Mouse (Mus musculus) liver, embryonic 15.5 days (tissue): ENCODE measurements at regions not wholly inside any gene's neighbourhood (a gene's known extent, or its start where the extent isn't known, plus 50 kb on each side); places are given as distances from the start of the nearest gene placed in this dataset.

Experiments used
- ATAC-seq: fragments of 200-750 bp; cut with Nextera tagmentation; 2 replicates; pipeline ENCODE4 v1.8.0; 2017; ENCODE audit warnings: moderate number of reproducible peaks, mild to moderate bottlenecking, moderate library complexity; ENCODE audit not compliant: insufficient read depth
- H3K27ac ChIP-seq: fragments of 300-500 bp; sonication (generic); replicated peaks from 2 replicates; pipeline ENCODE4 v1.5.1; 2015; ENCODE audit warnings: mild to moderate bottlenecking, inconsistent platforms
- H3K27me3 ChIP-seq: fragments of 300-500 bp; sonication (generic); 2 replicates; pipeline ENCODE4 v1.6.1; 2015; ENCODE audit warnings: mild to moderate bottlenecking, inconsistent platforms
- H3K36me3 ChIP-seq: fragments of 300-500 bp; sonication (generic); replicated peaks from 2 replicates; pipeline ENCODE4 v1.6.1; 2015; ENCODE audit warnings: moderate library complexity, mild to moderate bottlenecking, inconsistent platforms
- H3K4me1 ChIP-seq: fragments of 300-500 bp; sonication (generic); replicated peaks from 2 replicates; pipeline ENCODE4 v1.6.1; 2015; ENCODE audit warnings: inconsistent platforms
- H3K4me2 ChIP-seq: fragments of 300-500 bp; sonication (generic); 2 replicates; pipeline ENCODE4 v1.6.1; 2015; ENCODE audit warnings: moderate library complexity, mild to moderate bottlenecking, inconsistent platforms
- H3K4me3 ChIP-seq: fragments of 300-500 bp; sonication (generic); replicated peaks from 2 replicates; pipeline ENCODE4 v1.5.1; 2015; ENCODE audit warnings: mild to moderate bottlenecking, inconsistent platforms
- H3K9ac ChIP-seq: fragments of 300-500 bp; sonication (generic); 2 replicates; pipeline ENCODE4 v1.6.1; 2015; ENCODE audit warnings: moderate library complexity, mild to moderate bottlenecking, inconsistent platforms
- H3K9me3 ChIP-seq: fragments of 300-500 bp; sonication (generic); replicated peaks from 2 replicates; pipeline ENCODE4 v1.6.1; 2016; ENCODE audit warnings: inconsistent platforms
- WGBS: fragments of 180-500 bp; shearing (Covaris S2); methylation state at CpG from one replicate; pipeline ENCODE4 v1.1.7; 2015; ENCODE audit warnings: mixed read lengths; ENCODE audit not compliant: insufficient replicate concordance; 5-methylcytosine and 5-hydroxymethylcytosine counted together

DNA sequence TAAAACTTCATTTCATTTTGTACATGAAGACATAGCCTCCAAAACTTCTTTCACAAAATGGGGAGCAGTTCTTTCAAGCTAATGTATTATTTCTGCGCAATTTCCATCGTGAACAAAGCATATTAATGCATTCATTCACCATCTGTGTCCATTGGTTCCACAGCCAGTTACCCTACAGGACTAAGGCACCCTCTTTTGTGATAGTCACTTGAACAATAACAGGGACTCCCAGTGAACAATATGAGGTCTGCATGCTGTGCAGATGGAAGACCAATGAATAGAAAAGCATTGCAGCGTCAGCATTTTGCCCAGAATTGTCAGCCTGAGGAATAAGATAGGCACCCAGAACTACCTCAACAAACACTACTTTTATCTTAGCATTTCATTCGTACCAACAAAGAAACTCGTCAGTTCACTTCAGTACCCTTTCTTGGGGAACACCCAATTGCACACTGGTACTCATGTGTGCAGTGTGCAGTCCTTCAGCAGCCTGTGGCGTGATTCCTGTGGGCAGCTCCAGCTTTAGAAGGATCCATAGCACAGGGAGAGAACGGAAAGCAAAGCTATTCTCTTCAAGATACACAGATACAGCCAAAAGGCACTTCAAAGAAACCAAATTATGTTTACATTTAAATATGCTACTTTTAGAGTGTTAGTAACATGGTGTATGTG, 476.2 kb upstream of the Nr3c2 start:
- Histone ChIP-seq H3K4me1 (no peaks in the 10 kb centered on the region), H3K9ac (no peak overlapping the region), H3K4me3 (no peak overlapping the region), H3K36me3 (no peaks in the 10 kb centered on the region), H3K9me3 (no peaks in the 10 kb centered on the region), H3K27me3 (no peaks in the 10 kb centered on the region), H3K27ac (no peak overlapping the region), H3K4me2 (no peak overlapping the region)
- ATAC-seq, result no peak
- WGBS, result 55% methylated on average over 7 of the region's 7 CpGs

DNA sequence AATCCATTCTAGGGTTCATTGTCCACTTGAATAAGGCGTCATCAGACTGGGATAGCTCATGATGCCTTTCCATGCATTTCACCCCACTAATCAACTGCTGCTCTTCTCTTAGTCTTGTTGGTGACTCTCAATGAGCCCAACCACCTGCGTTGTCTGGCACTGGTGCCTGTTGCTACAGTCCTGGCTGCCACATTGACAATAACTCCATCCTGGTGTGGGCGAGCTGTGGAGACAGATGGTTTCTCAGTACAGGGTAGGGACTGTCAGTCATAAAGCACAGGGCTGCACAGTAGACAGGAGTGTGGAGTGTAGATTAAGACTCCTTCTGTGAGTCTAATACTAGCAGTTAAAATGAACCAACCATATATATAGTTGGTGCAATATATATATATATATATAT, 469.4 kb upstream of the Nr3c2 start:
- no peak overlapping the region for H3K9ac ChIP-seq
- H3K4me2 ChIP-seq, result no peak overlapping the region
- no peak for ATAC-seq
- no peaks in the 10 kb centered on the region for H3K27me3 ChIP-seq
- WGBS, result 65% methylated on average over 3 of the region's 3 CpGs
- no peaks in the 10 kb centered on the region for H3K9me3 ChIP-seq
- no peak overlapping the region for H3K27ac ChIP-seq
- no peaks in the 10 kb centered on the region for H3K36me3 ChIP-seq
- no peak overlapping the region for H3K4me3 ChIP-seq
- H3K4me1 ChIP-seq, result no peaks in the 10 kb centered on the region

DNA sequence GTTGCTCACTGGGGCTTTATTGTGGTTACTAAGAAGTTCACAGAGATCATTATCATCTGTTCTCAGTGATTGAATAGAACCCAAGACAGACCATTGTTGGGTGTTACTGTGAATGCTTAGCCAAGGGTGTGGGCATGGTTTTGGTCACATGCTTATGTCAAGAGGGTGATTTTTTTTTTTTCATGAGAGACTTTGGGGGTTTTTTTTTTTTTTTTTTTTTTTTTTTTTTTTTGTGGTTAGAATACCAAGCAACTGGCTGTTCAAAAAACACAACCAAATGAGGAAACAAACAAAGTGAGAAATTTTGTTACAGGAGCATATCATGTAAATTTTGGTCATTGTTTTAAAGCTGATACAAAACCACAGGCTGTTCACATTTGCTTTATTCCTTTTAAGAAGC, 466.4 kb upstream of the Nr3c2 start:
- no peak for ATAC-seq
- H3K4me1 ChIP-seq, result no peaks in the 10 kb centered on the region
- no peaks in the 10 kb centered on the region for H3K36me3 ChIP-seq
- no peak overlapping the region for H3K4me2 ChIP-seq
- no peak overlapping the region for H3K9ac ChIP-seq
- no peaks in the 10 kb centered on the region for H3K9me3 ChIP-seq
- no peak overlapping the region for H3K4me3 ChIP-seq
- no peaks in the 10 kb centered on the region for H3K27me3 ChIP-seq
- H3K27ac ChIP-seq, result no peak overlapping the region

DNA sequence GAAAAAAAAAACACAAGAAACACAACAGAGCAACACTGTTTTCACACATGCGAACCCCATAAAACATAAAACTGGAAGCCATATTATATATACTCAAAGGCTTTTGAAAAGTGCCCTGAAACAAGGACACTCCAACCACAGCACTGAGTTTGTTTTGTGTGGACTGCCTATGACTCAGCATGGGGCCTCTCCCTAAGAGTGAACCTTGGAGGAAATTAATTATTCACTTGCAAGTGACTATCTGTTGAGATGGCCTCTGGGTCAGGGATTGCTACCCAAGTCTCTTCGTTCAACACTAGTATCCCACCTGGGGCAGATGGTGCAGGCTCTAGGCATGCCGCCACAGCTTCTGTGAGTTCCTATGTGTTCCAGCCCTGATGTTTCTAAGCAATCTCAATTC, 461.3 kb upstream of the Nr3c2 start:
- H3K9ac ChIP-seq, result no peak overlapping the region
- 76% methylated on average over 3 of the region's 3 CpGs for WGBS
- no peaks in the 10 kb centered on the region for H3K36me3 ChIP-seq
- no peak for ATAC-seq
- H3K4me2 ChIP-seq, result no peak overlapping the region
- no peak overlapping the region for H3K4me3 ChIP-seq
- H3K27ac ChIP-seq, result no peak overlapping the region
- no peaks in the 10 kb centered on the region for H3K27me3 ChIP-seq
- no peaks in the 10 kb centered on the region for H3K9me3 ChIP-seq
- no peaks in the 10 kb centered on the region for H3K4me1 ChIP-seq

DNA sequence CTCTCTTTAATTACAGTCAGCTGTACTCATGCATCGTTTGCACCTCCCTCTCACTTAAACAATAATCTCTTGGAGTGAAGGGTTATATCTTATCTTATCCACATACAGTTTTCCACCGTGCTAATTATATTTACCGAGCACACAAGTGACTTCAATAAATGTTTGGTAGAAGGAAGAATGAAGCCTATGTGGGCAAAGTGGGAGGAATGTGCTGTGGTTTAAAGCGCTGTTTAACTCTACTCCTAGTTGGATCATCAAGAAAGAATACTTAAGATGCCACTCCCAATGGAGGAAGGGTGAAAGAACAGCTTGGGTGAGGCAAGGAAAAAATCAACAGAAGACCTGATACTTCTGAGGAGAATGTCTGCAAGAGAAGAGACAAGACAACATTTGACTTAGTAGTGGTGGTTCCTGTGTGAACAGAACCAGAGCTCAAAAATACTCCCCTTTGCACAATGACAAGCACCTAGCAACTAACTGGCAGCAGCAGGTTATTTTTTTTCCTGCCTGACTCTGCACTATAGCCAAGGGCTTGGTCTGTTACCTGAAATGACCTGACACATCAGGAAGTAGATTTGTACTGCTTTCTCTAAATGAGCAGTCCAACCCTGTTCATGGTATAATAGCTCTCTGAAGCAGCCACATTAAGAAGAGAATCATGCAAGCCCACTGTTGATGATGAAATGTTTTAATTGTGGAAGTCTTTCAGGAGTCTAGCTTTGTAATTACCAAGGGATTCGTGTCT, 424.6 kb upstream of the Nr3c2 start:
- Histone ChIP-seq H3K27ac (no peak overlapping the region), H3K9ac (no peak overlapping the region), H3K27me3 (no peaks in the 10 kb centered on the region), H3K4me1 (no peaks in the 10 kb centered on the region), H3K4me3 (no peak overlapping the region), H3K36me3 (no peaks in the 10 kb centered on the region), H3K4me2 (no peak overlapping the region), H3K9me3 (no peaks in the 10 kb centered on the region)
- WGBS, result 46% methylated on average over 5 of the region's 5 CpGs
- no peak for ATAC-seq

DNA sequence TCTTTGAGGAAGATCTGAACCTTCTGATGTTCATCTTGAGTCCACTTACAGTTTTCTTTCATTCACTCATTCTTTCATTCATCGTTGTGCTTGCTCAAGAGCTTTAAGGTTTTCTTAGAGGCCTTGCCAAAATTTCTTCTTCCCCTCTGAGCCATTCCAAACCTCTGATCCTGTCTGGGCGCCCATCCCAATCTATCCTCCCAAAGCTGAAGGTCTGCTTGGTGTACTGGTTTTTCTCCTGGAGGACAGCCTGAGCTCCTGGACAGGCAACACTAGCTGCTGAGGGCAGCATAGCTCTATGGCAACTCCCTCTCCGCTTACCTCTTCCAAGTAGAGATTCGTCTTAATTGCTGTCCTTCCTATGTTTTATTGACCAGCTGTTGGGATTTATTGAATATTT, 420.3 kb upstream of the Nr3c2 start:
- Histone ChIP-seq H3K9ac (no peak overlapping the region), H3K9me3 (no peaks in the 10 kb centered on the region), H3K27me3 (no peaks in the 10 kb centered on the region), H3K4me1 (no peaks in the 10 kb centered on the region), H3K4me2 (no peak overlapping the region), H3K4me3 (no peak overlapping the region), H3K36me3 (no peaks in the 10 kb centered on the region), H3K27ac (no peak overlapping the region)
- no peak for ATAC-seq
- 57% methylated on average over 4 of the region's 4 CpGs for WGBS

DNA sequence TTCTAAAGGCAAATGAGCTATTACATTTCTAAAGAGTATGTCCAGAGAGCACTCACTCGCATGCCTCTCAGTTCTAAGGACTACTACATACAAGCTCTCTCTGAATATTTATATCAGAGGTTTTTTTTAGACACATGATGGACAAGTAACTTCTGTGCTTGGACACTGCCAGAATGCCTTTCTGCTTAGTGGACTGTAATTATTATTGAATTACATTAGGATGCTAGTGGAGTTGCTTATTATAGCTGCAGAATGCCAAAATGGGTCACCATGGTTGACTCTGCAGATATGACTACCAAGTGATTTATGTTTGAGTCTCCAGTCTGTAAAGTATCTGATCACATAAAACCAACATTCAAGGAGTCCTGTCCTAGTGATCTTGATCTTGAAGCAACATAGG, 395.6 kb upstream of the Nr3c2 start:
- no peak overlapping the region for H3K4me3 ChIP-seq
- no peaks in the 10 kb centered on the region for H3K9me3 ChIP-seq
- H3K36me3 ChIP-seq, result no peaks in the 10 kb centered on the region
- ATAC-seq, result no peak
- no peak overlapping the region for H3K4me2 ChIP-seq
- H3K9ac ChIP-seq, result no peak overlapping the region
- 60% methylated on average over 1 of the region's 1 CpGs for WGBS
- H3K27me3 ChIP-seq, result no peaks in the 10 kb centered on the region
- no peaks in the 10 kb centered on the region for H3K4me1 ChIP-seq
- H3K27ac ChIP-seq, result no peak overlapping the region

DNA sequence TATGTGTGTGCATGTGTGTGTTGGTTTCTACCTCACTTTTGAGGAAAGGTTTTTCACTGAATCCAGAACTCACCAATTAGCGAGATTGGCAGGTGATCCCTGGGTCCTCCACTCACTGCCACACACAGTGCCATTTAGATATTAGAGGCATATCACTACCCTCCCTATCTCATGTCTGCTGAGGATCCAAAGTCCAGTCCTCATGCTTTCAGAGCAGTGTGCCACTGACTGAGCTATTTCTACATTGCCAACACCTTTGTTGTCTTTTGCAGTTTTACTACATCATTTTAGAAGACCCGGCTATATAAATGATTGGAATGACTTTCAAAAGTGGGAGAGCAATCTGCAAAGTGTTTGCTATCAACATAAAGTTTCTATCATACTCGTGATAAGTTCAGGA, 392.0 kb upstream of the Nr3c2 start:
- Histone ChIP-seq H3K4me1 (no peaks in the 10 kb centered on the region), H3K9me3 (no peaks in the 10 kb centered on the region), H3K9ac (no peak overlapping the region), H3K27ac (no peak overlapping the region), H3K4me3 (no peak overlapping the region), H3K27me3 (no peaks in the 10 kb centered on the region), H3K4me2 (no peak overlapping the region), H3K36me3 (no peaks in the 10 kb centered on the region)
- 46% methylated on average over 3 of the region's 3 CpGs for WGBS
- no peak for ATAC-seq

DNA sequence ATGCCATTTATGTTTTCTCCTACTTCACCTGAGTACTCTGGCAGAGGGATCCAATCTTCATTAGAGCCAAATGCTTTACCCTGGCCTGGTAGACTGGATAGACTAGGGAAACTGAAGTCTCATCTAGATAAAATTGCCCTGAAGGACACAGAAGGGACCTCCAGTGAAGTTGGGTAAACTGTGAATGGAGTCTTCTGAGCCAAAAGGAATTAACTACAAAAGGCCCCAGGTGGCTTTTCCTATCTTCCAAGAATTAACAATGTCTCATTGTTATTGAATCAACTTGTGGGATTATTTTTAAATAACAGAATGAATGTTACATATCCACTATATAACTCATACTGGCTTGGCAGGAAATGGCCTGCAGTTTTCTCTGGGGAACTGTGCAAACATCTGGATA, 390.0 kb upstream of the Nr3c2 start:
- Histone ChIP-seq H3K4me3 (no peak overlapping the region), H3K4me2 (no peak overlapping the region), H3K27me3 (no peaks in the 10 kb centered on the region), H3K27ac (no peak overlapping the region), H3K9ac (no peak overlapping the region), H3K4me1 (no peaks in the 10 kb centered on the region), H3K9me3 (no peaks in the 10 kb centered on the region), H3K36me3 (no peaks in the 10 kb centered on the region)
- ATAC-seq, result no peak

DNA sequence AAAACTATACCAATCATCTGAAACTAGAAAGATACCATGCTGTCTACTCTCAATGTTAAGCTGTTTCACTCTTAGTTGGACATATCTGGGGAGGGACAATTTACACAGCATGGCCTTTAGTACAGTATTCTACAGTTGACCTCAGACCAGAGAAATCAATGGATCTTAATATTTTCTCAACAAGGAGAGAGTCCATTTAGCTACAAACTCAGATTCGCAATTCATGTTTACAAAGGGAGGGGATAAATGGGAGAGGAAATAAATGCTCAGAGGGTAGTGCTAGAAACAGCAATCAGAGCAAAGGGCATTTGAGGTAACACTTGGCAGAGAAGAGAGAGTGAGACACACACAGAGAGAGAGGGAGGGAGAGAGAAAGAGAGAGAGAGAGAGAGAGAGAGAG, 385.1 kb upstream of the Nr3c2 start:
- 69% methylated on average over 1 of the region's 1 CpGs for WGBS

DNA sequence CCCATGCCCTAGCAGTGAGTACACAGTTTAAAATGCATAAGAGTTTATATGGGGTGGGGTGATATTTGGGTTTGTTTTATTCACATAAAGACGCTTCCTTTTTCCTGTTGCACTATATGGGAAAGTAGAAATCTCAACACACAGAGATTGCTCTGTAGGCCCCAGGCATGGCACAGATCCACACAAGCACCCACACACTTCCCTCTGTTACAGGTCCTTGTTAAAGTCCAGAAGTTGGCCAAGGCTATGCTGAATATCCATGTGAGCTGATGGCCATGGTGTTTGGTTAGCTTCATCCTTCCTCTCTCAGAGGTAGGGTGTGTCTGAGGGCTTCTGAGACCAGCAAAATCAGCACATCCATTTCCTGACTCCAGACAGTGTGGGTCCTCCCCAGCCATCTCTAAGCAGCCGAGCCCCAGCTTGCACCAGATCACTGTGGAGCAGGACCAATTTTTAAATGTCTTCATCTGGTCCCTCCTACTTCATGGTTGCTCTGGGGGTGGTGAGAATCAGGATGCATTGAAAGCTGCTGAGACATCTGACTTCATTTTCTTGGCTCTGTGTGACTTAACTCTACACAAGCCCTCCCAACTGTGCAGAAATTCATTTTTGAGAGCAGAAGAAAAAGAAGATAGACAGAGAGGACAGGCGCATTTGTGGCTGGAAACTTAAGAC, 360.3 kb upstream of the Nr3c2 start:
- 52% methylated on average over 3 of the region's 3 CpGs for WGBS
- no peak overlapping the region for H3K4me2 ChIP-seq
- no peak overlapping the region for H3K9ac ChIP-seq
- no peak overlapping the region for H3K4me3 ChIP-seq
- no peaks in the 10 kb centered on the region for H3K36me3 ChIP-seq
- H3K9me3 ChIP-seq, result no peaks in the 10 kb centered on the region
- H3K27ac ChIP-seq, result no peak overlapping the region
- no peak for ATAC-seq
- H3K27me3 ChIP-seq, result no peaks in the 10 kb centered on the region
- H3K4me1 ChIP-seq, result no peaks in the 10 kb centered on the region

More for the DNA sequence above, 385.1 kb upstream of the Nr3c2 start:
- H3K36me3 ChIP-seq, result no peaks in the 10 kb centered on the region
- H3K4me2 ChIP-seq, result no peak overlapping the region
- H3K4me1 ChIP-seq, result no peaks in the 10 kb centered on the region
- H3K9me3 ChIP-seq, result no peaks in the 10 kb centered on the region
- H3K27ac ChIP-seq, result no peak overlapping the region
- no peak overlapping the region for H3K9ac ChIP-seq
- no peaks in the 10 kb centered on the region for H3K27me3 ChIP-seq
- no peak overlapping the region for H3K4me3 ChIP-seq
- no peak for ATAC-seq
